Mouse (Mus musculus) embryonic facial prominence, embryonic 14.5 days (tissue): ENCODE results near the gene Ttc39b. TPM values are rescaled to one million over a fixed set of nuclear protein-coding genes. Genes with fewer than 3 reads are reported as not detected.

Experiments
- ATAC-seq: fragments of 200-750 bp; cut with Nextera tagmentation; 2 replicates; pipeline ENCODE4 v1.8.0; 2017; ENCODE audit warnings: low read depth, moderate number of reproducible peaks, moderate TSS enrichment
- DNase-seq: peaks from one replicate; pipeline ENCODE4 v3.0.0-alpha.2; 2015; ENCODE audit warnings: low spot score
- H3K27ac ChIP-seq: fragments of 300-500 bp; sonication (generic); replicated peaks from 2 replicates; pipeline ENCODE4 v1.5.1; 2014; ENCODE audit warnings: low read depth, mild to moderate bottlenecking, low read length, moderate library complexity
- H3K27me3 ChIP-seq: fragments of 300-500 bp; sonication (generic); replicated peaks from 2 replicates; pipeline ENCODE4 v1.6.1; 2014; ENCODE audit warnings: low read length; ENCODE audit not compliant: control insufficient read depth, insufficient read depth
- H3K36me3 ChIP-seq: fragments of 300-500 bp; sonication (generic); 2 replicates; pipeline ENCODE4 v1.6.1; 2014; ENCODE audit warnings: low read length, mixed read lengths; ENCODE audit not compliant: control insufficient read depth, insufficient read depth
- H3K4me1 ChIP-seq: fragments of 300-500 bp; sonication (generic); 2 replicates; pipeline ENCODE4 v1.6.1; 2014; ENCODE audit warnings: antibody characterized with exemption, low read length; ENCODE audit not compliant: control insufficient read depth, insufficient read depth
- H3K4me2 ChIP-seq: fragments of 300-500 bp; sonication (generic); 2 replicates; pipeline ENCODE4 v1.6.1; 2014; ENCODE audit warnings: low read depth, mild to moderate bottlenecking, low read length, moderate library complexity, mixed read lengths
- H3K4me3 ChIP-seq: fragments of 300-500 bp; sonication (generic); 2 replicates; pipeline ENCODE4 v1.5.1; 2014; ENCODE audit warnings: low read depth, mild to moderate bottlenecking, low read length
- H3K9ac ChIP-seq: fragments of 300-500 bp; sonication (generic); 2 replicates; pipeline ENCODE4 v1.6.1; 2014; ENCODE audit warnings: low read depth, mild to moderate bottlenecking, low read length, moderate library complexity, mixed read lengths
- H3K9me3 ChIP-seq: fragments of 300-500 bp; sonication (generic); 2 replicates; pipeline ENCODE4 v1.6.1; 2016; ENCODE audit warnings: low read length; ENCODE audit not compliant: control insufficient read depth
- WGBS: fragments of 180-500 bp; shearing (Covaris S2); extraction: QIAGEN DNeasy Blood & Tissue Kit; methylation state at CpG from one replicate; pipeline ENCODE4 v1.1.7; 2014; 5-methylcytosine and 5-hydroxymethylcytosine counted together
- polyA plus RNA-seq: library from polyadenylated mRNA; unstranded; fragments of >200 nt; fragmentation: Nextera tagmentation; extraction: Ambion mirVana; gene quantifications from 2 replicates; pipeline ENCODE4 v1.2.1, GENCODE M21; 2014

Gene Ttc39b
- polyA plus RNA-seq, 1 experiment from 2014 or later: 5.5 TPM

GRCm38 (mm10) chr4:83302887-83303827 is 20.9 kb downstream of the Ttc39b start:
- no peak overlapping the region for H3K27ac ChIP-seq
- H3K4me2 ChIP-seq: no peak overlapping the region
- 32% methylated on average over 13 of the region's 13 CpGs for WGBS
- peak; percentile 93 for DNase-seq
- no peak overlapping the region for H3K4me3 ChIP-seq
- no peaks in the 10 kb centered on the region for H3K36me3 ChIP-seq
- 0 out of 2 replicates have a peak, but pooled peaks cover 4% of the 10 kb centered on the region for H3K4me1 ChIP-seq
- no peaks in the 10 kb centered on the region for H3K9me3 ChIP-seq
- ATAC-seq: peak; percentile 58; the same call in 1 of the 2 replicates
- H3K27me3 ChIP-seq: no peaks in the 10 kb centered on the region
- H3K9ac ChIP-seq: no peak overlapping the region

DNA sequence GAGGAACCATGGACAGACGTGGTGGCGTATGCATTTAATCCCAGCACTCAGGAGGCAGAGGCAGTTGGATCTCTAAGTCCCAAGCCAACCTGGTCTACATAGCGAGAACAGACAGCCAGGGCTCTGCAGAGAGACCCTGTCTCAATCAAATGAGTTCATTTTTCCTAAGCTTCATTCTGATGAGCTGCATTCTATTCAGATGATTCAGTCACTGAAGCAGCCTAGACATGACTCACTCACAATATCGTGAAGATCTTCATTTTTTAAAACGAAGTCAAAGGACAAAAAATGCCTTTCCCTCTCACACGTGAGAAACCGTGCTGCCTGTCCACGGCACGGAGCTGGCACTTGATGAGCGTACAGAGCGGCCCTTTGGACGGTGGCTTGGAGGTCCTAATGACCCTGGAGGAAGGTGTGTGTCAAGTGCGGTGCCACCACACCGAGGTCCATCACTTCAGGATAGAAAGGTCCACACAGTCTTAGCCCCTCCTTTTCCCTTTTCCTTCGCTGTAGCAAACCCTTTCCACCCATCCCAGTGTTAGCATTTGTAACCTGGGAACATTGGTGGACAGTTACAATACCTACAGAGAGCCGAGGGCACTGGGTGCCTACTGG is 21.8 kb downstream of the Ttc39b start:
- Histone ChIP-seq H3K27ac (no peak overlapping the region), H3K36me3 (no peaks in the 10 kb centered on the region), H3K4me2 (no peak overlapping the region), H3K9me3 (no peaks in the 10 kb centered on the region), H3K4me1 (no peaks in the 10 kb centered on the region), H3K4me3 (no peak overlapping the region), H3K27me3 (no peaks in the 10 kb centered on the region), H3K9ac (no peak overlapping the region)
- WGBS: 90% methylated on average over 16 of the region's 16 CpGs
- no peak for DNase-seq
- no peak for ATAC-seq

DNA sequence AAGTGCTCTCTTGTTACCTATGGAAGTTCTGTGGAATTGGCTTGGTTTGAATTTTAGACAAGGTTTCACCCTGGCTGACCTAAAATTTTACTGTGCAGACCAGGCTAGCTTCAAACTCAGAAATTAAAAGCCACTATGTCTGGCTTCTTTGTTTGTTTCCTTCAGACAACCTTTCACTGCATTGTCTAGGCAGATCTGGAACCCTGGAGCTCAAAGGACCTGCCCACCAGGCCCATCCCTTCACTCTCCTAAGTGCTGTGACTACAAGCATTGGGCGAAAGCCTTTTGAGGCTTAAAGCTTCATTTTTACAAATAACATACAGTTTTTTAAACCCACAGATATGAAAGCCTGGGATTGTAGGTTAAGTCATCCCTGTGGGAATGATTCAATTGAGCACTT is 22.3 kb downstream of the Ttc39b start:
- no peak overlapping the region for H3K4me3 ChIP-seq
- H3K4me2 ChIP-seq: no peak overlapping the region
- DNase-seq (no peak), ATAC-seq (no peak)
- no peaks in the 10 kb centered on the region for H3K9me3 ChIP-seq
- no peaks in the 10 kb centered on the region for H3K4me1 ChIP-seq
- 89% methylated on average over 1 of the region's 1 CpGs for WGBS
- H3K36me3 ChIP-seq: no peaks in the 10 kb centered on the region
- no peak overlapping the region for H3K9ac ChIP-seq
- H3K27ac ChIP-seq: no peak overlapping the region
- H3K27me3 ChIP-seq: no peaks in the 10 kb centered on the region

- Histone ChIP-seq H3K9ac (peak overlapping the region; percentile 55), H3K4me3 (peak overlapping the region; percentile 32), H3K4me1 (peaks cover 14% of the 10 kb centered on the region), H3K27ac (no peak overlapping the region), H3K27me3 (no peaks in the 10 kb centered on the region), H3K36me3 (no peaks in the 10 kb centered on the region), H3K9me3 (no peaks in the 10 kb centered on the region), H3K4me2 (peak overlapping the region; percentile 66)
- peak; percentile 55 for DNase-seq
- peak; percentile 47; the same call in 1 of the 2 replicates for ATAC-seq
- 3% methylated on average over 12 of the region's 12 CpGs for WGBS
Observed at GRCm38 (mm10) chr4:83284768-83285350, 39.2 kb downstream of the Ttc39b start.

- H3K27ac ChIP-seq: no peak overlapping the region
Observed at GRCm38 (mm10) chr4:83283973-83284767, 39.9 kb downstream of the Ttc39b start.

DNA sequence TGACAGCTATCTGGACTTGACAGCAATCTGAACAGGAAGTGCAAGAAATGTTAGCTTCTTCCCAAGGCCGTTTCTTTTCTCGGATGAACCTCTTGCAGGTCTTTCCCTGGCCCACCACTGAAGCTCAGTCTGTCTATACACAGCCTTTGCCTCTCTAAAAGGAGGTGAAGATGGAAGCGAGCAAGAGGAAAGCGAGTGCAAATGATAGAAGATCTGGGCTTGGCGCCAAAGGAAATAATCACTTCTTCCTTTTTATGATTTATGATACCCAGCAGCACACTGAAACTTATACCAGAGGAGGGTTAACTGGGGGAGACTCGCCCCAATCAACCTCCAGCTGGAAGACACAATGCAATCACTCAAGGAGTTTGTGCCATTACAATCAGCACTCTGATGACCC is 41.6 kb downstream of the Ttc39b start:
- no peak overlapping the region for H3K9ac ChIP-seq
- WGBS: 53% methylated on average over 6 of the region's 6 CpGs
- no peaks in the 10 kb centered on the region for H3K27me3 ChIP-seq
- DNase-seq (no peak), ATAC-seq (no peak)
- no peak overlapping the region for H3K27ac ChIP-seq
- H3K4me2 ChIP-seq: no peak overlapping the region
- H3K4me1 ChIP-seq: peaks cover 15% of the 10 kb centered on the region
- no peaks in the 10 kb centered on the region for H3K9me3 ChIP-seq
- no peak overlapping the region for H3K4me3 ChIP-seq
- H3K36me3 ChIP-seq: no peaks in the 10 kb centered on the region

More at GRCm38 (mm10) chr4:83283973-83284767, 39.9 kb downstream of the Ttc39b start:
- peak; percentile 71 for DNase-seq
- Histone ChIP-seq H3K9ac (peak overlapping the region; percentile 55), H3K4me1 (peaks cover 15% of the 10 kb centered on the region), H3K9me3 (no peaks in the 10 kb centered on the region), H3K4me3 (peak overlapping the region; percentile 32), H3K27me3 (no peaks in the 10 kb centered on the region), H3K4me2 (peak overlapping the region; percentile 66), H3K36me3 (no peaks in the 10 kb centered on the region)
- WGBS: 8% methylated on average over 19 of the region's 19 CpGs
- peak; percentile 70 for ATAC-seq

- DNase-seq (no peak), ATAC-seq (no peak)
- no peak overlapping the region for H3K27ac ChIP-seq
- H3K4me1 ChIP-seq: peaks cover 12% of the 10 kb centered on the region
- no peak overlapping the region for H3K9ac ChIP-seq
- WGBS: 82% methylated on average over 7 of the region's 7 CpGs
- no peaks in the 10 kb centered on the region for H3K9me3 ChIP-seq
- H3K27me3 ChIP-seq: no peaks in the 10 kb centered on the region
- H3K4me2 ChIP-seq: no peak overlapping the region
- H3K36me3 ChIP-seq: no peaks in the 10 kb centered on the region
- H3K4me3 ChIP-seq: no peak overlapping the region
Observed at GRCm38 (mm10) chr4:83279236-83279635, 44.8 kb downstream of the Ttc39b start.

GRCm38 (mm10) chr4:83274241-83274640 is 49.8 kb downstream of the Ttc39b start:
- H3K36me3 ChIP-seq: no peaks in the 10 kb centered on the region
- no peak overlapping the region for H3K9ac ChIP-seq
- ATAC-seq (no peak), DNase-seq (no peak)
- no peak overlapping the region for H3K4me3 ChIP-seq
- no peak overlapping the region for H3K27ac ChIP-seq
- H3K4me2 ChIP-seq: no peak overlapping the region
- H3K27me3 ChIP-seq: no peaks in the 10 kb centered on the region
- H3K4me1 ChIP-seq: no peaks in the 10 kb centered on the region
- H3K9me3 ChIP-seq: no peaks in the 10 kb centered on the region
- 60% methylated on average over 2 of the region's 2 CpGs for WGBS
